Mouse (Mus musculus): ENCODE measurements around the gene Ints4.

DNA sequence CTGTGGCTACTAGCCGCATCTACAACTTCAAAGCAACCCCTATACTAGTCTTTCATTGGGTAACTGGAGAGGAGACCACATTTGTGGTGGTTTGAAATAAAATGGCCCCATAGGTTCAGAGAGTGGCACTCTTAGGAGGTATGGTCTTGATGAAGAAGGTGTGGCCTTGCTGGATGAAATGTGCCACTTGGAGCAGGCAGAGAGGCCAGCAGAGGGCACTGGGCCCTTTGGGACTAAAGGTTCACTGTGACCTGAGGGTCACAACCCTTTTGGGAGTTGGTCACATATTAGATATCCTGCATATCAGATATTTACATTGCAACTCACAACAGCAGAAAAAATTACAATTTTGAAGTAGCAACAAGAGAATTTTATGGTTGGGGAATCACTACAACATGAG lies 89.6 kb downstream of the Ints4 start:
- TF ChIP-seq POLR2A (IDR thresholded peaks at IDR 0.05; ENCODE audit: borderline replicate concordance, low read depth, low read length), result no peak
- TF ChIP-seq CTCF (IDR thresholded peaks at IDR 0.05; ENCODE audit: low read depth, low read length), result peak; percentile 35; the same call in 1 of the 2 replicates

Data from bone marrow macrophage, adult 2 months (primary cell).